Mouse (Mus musculus) megakaryocyte, embryonic 14.5 days (primary cell): ENCODE measurements around the gene Cd79b. TPM values are rescaled to one million over a fixed set of nuclear protein-coding genes. Genes with fewer than 3 reads are reported as not detected.
A peak's percentile ranks its signal among the peaks of the same experiment; 100 is the strongest.

Source experiments
- H3K27me3 ChIP-seq: replicated peaks from 2 replicates; pipeline ENCODE3; 2012; ENCODE audit warnings: inconsistent platforms
- H3K36me3 ChIP-seq: replicated peaks from 2 replicates; pipeline ENCODE3; 2012; ENCODE audit warnings: low read length, inconsistent platforms, mixed read lengths
- H3K4me1 ChIP-seq: 2 replicates; pipeline ENCODE4 v1.6.1; 2012; ENCODE audit warnings: inconsistent platforms
- H3K4me3 ChIP-seq: replicated peaks from 2 replicates; pipeline ENCODE3; 2012; ENCODE audit warnings: moderate library complexity, mild to moderate bottlenecking, inconsistent platforms
- H3K9me3 ChIP-seq: 2 replicates; pipeline ENCODE4 v1.6.1; 2012; ENCODE audit warnings: inconsistent platforms
- FLI1 ChIP-seq: IDR thresholded peaks from 2 replicates; pipeline ENCODE4 v1.6.1; 2012; ENCODE audit warnings: low read length, inconsistent platforms, mixed read lengths
- GATA1 ChIP-seq: IDR thresholded peaks from 3 replicates; pipeline ENCODE4 v1.6.1; 2012; ENCODE audit warnings: mixed read lengths, low read length, inconsistent platforms, borderline replicate concordance
- polyA plus RNA-seq: library from polyadenylated mRNA; stranded (reverse); fragments of >175 nt; gene quantifications from 2 replicates; pipeline ENCODE4 v1.2.3, GENCODE M21; 2012; ENCODE audit warnings: low replicate concordance; ENCODE audit not compliant: insufficient read depth

The Cd79b gene
- polyA plus RNA-seq, 1 experiment: 1.1 TPM

- Histone ChIP-seq H3K4me1 (peaks cover 23% of the 10 kb centered on the region), H3K36me3 (no peaks in the 10 kb centered on the region), H3K27me3 (peaks cover 68% of the 10 kb centered on the region), H3K9me3 (peaks cover 4% of the 10 kb centered on the region; the same call in 1 of the 2 replicates), H3K4me3 (no peak overlapping the region)
- TF ChIP-seq FLI1: no peak
- no peak for TF ChIP-seq GATA1
Measured at GRCm38 (mm10) chr11:106325566-106326206, 11.1 kb upstream of the Cd79b start.

GRCm38 (mm10) chr11:106324858-106325257, 10.3 kb upstream of the Cd79b start:
- H3K4me3 ChIP-seq: no peak overlapping the region
- H3K4me1 ChIP-seq: peaks cover 23% of the 10 kb centered on the region
- H3K9me3 ChIP-seq: no peaks in the 10 kb centered on the region
- H3K36me3 ChIP-seq: no peaks in the 10 kb centered on the region
- TF ChIP-seq FLI1 (no peak), GATA1 (no peak)
- peaks cover 70% of the 10 kb centered on the region for H3K27me3 ChIP-seq

GRCm38 (mm10) chr11:106318406-106319366, 4.1 kb upstream of the Cd79b start:
- Histone ChIP-seq H3K4me1 (peaks cover 26% of the 10 kb centered on the region), H3K9me3 (no peaks in the 10 kb centered on the region), H3K4me3 (no peak overlapping the region), H3K36me3 (no peaks in the 10 kb centered on the region), H3K27me3 (peaks cover 73% of the 10 kb centered on the region)
- TF ChIP-seq GATA1 (no peak), FLI1 (no peak)

- H3K4me1 ChIP-seq: peaks cover 30% of the 10 kb centered on the region
Measured at GRCm38 (mm10) chr11:106317801-106318200, 3.2 kb upstream of the Cd79b start.

GRCm38 (mm10) chr11:106316416-106316815, 1.9 kb upstream of the Cd79b start:
- H3K4me3 ChIP-seq: no peak overlapping the region
- no peaks in the 10 kb centered on the region for H3K36me3 ChIP-seq
- H3K27me3 ChIP-seq: peaks cover 76% of the 10 kb centered on the region
- TF ChIP-seq FLI1: no peak
- TF ChIP-seq GATA1: no peak
- no peaks in the 10 kb centered on the region for H3K9me3 ChIP-seq
- H3K4me1 ChIP-seq: peaks cover 30% of the 10 kb centered on the region

More at GRCm38 (mm10) chr11:106317801-106318200, 3.2 kb upstream of the Cd79b start:
- Histone ChIP-seq H3K27me3 (peaks cover 74% of the 10 kb centered on the region), H3K9me3 (no peaks in the 10 kb centered on the region), H3K4me3 (no peak overlapping the region), H3K36me3 (no peaks in the 10 kb centered on the region)
- no peak for TF ChIP-seq GATA1
- TF ChIP-seq FLI1: no peak

- Histone ChIP-seq H3K36me3 (no peaks in the 10 kb centered on the region), H3K9me3 (no peaks in the 10 kb centered on the region), H3K27me3 (peaks cover 64% of the 10 kb centered on the region), H3K4me1 (peaks cover 18% of the 10 kb centered on the region), H3K4me3 (peak overlapping the region; percentile 86)
- TF ChIP-seq FLI1 (no peak), GATA1 (no peak)
Measured at GRCm38 (mm10) chr11:106313533-106313932, 1.0 kb downstream of the Cd79b start.

GRCm38 (mm10) chr11:106310123-106310522, 4.4 kb downstream of the Cd79b start:
- no peak for TF ChIP-seq GATA1
- Histone ChIP-seq H3K4me3 (no peak overlapping the region), H3K27me3 (peaks cover 43% of the 10 kb centered on the region), H3K36me3 (no peaks in the 10 kb centered on the region), H3K9me3 (no peaks in the 10 kb centered on the region), H3K4me1 (peaks cover 19% of the 10 kb centered on the region)

GRCm38 (mm10) chr11:106308162-106308561, 6.4 kb downstream of the Cd79b start:
- H3K27me3 ChIP-seq: peaks cover 40% of the 10 kb centered on the region
- no peak for TF ChIP-seq FLI1
- no peak for TF ChIP-seq GATA1
- H3K9me3 ChIP-seq: no peaks in the 10 kb centered on the region
- peaks cover 4% of the 10 kb centered on the region; the same call in 1 of the 2 replicates for H3K4me1 ChIP-seq
- no peaks in the 10 kb centered on the region for H3K36me3 ChIP-seq
- no peak overlapping the region for H3K4me3 ChIP-seq

- TF ChIP-seq GATA1 (no peak), FLI1 (no peak)
- Histone ChIP-seq H3K27me3 (peaks cover 34% of the 10 kb centered on the region), H3K36me3 (no peaks in the 10 kb centered on the region), H3K4me1 (peaks cover 4% of the 10 kb centered on the region; the same call in 1 of the 2 replicates), H3K9me3 (no peaks in the 10 kb centered on the region), H3K4me3 (no peak overlapping the region)
Measured at GRCm38 (mm10) chr11:106307432-106307831, 7.1 kb downstream of the Cd79b start.

- H3K4me1 ChIP-seq: peaks cover 4% of the 10 kb centered on the region; the same call in 1 of the 2 replicates
- TF ChIP-seq FLI1 (no peak), GATA1 (no peak)
Measured at GRCm38 (mm10) chr11:106306758-106307157, 7.8 kb downstream of the Cd79b start.

More at GRCm38 (mm10) chr11:106306758-106307157, 7.8 kb downstream of the Cd79b start:
- no peaks in the 10 kb centered on the region for H3K9me3 ChIP-seq
- no peak overlapping the region for H3K4me3 ChIP-seq
- H3K27me3 ChIP-seq: peaks cover 29% of the 10 kb centered on the region
- no peaks in the 10 kb centered on the region for H3K36me3 ChIP-seq
